21 mouse cellular contexts compared by ENCODE assay signal in genomic region chr5:5176052-5176451, GRCm38 (mm10).
DNase-seq lines count a peak whose midpoint lies in the region; ATAC-seq and TF ChIP-seq lines count a peak whose summit lies in the region.
"Had no signal": no experiment of that assay in that cellular context is flagged by ENCODE, and none has a peak within 500 bp of the region (broad histone marks: within the 10 kb centered on the region; RNA-seq: fewer than 3 reads in every experiment).

No protein-coding gene starts in this region.

- no peak overlapping the region for H3K9ac ChIP-seq in forebrain, embryonic 12.5 days
- no peak overlapping the region for H3K9ac ChIP-seq in forebrain, postnatal 0 days
- no peak overlapping the region for H3K9ac ChIP-seq in neural tube, embryonic 13.5 days
- H3K9ac ChIP-seq in neural tube, embryonic 14.5 days (replicated peaks; ENCODE audit: low read depth, low read length) = no peak overlapping the region
- H3K9ac ChIP-seq: heart, embryonic 12.5 days; liver, embryonic 13.5 days; midbrain, embryonic 12.5 days had no signal

- H3K27ac ChIP-seq in forebrain, embryonic 12.5 days = no peak overlapping the region
- H3K27ac ChIP-seq in forebrain, postnatal 0 days (ENCODE audit: low read depth, low read length) = no peak overlapping the region
- H3K27ac ChIP-seq in neural tube, embryonic 13.5 days (replicated peaks) = no peak overlapping the region
- H3K27ac ChIP-seq in neural tube, embryonic 14.5 days (ENCODE audit: low read depth, low read length) = no peak overlapping the region
- H3K27ac ChIP-seq: left cerebral cortex, adult 2 months; liver, embryonic 13.5 days; midbrain, embryonic 12.5 days had no signal

- WGBS in forebrain, embryonic 12.5 days = 51% methylated on average over 10 of the region's 10 CpGs
- WGBS in forebrain, postnatal 0 days = 34% methylated on average over 10 of the region's 10 CpGs
- WGBS in neural tube, embryonic 13.5 days = 60% methylated on average over 10 of the region's 10 CpGs
- WGBS in neural tube, embryonic 14.5 days = 56% methylated on average over 10 of the region's 10 CpGs

- H3K9me3 ChIP-seq in forebrain, embryonic 12.5 days = no peaks in the 10 kb centered on the region
- H3K9me3 ChIP-seq in forebrain, postnatal 0 days (ENCODE audit: low read length) = no peaks in the 10 kb centered on the region
- no peaks in the 10 kb centered on the region for H3K9me3 ChIP-seq in neural tube, embryonic 13.5 days
- no peaks in the 10 kb centered on the region for H3K9me3 ChIP-seq in neural tube, embryonic 14.5 days (ENCODE audit: control insufficient read depth, low read length)
- H3K9me3 ChIP-seq: heart, embryonic 12.5 days; liver, embryonic 13.5 days; midbrain, embryonic 12.5 days had no signal

- no peaks in the 10 kb centered on the region for H3K27me3 ChIP-seq in forebrain, embryonic 12.5 days
- H3K27me3 ChIP-seq in forebrain, postnatal 0 days (ENCODE audit: insufficient read depth, low read length) = no peaks in the 10 kb centered on the region
- no peaks in the 10 kb centered on the region for H3K27me3 ChIP-seq in neural tube, embryonic 13.5 days
- H3K27me3 ChIP-seq in neural tube, embryonic 14.5 days (ENCODE audit: control insufficient read depth, insufficient read depth, low read length) = no peaks in the 10 kb centered on the region
- H3K27me3 ChIP-seq: heart, embryonic 12.5 days; liver, embryonic 13.5 days; midbrain, embryonic 12.5 days had no signal

- H3K36me3 ChIP-seq in forebrain, embryonic 12.5 days (replicated peaks) = no peaks in the 10 kb centered on the region
- no peaks in the 10 kb centered on the region for H3K36me3 ChIP-seq in forebrain, postnatal 0 days (ENCODE audit: insufficient read depth)
- H3K36me3 ChIP-seq in neural tube, embryonic 13.5 days = no peaks in the 10 kb centered on the region
- no peaks in the 10 kb centered on the region for H3K36me3 ChIP-seq in neural tube, embryonic 14.5 days (ENCODE audit: control insufficient read depth, insufficient read depth, low read length)
- H3K36me3 ChIP-seq: heart, embryonic 12.5 days; liver, embryonic 13.5 days; midbrain, embryonic 12.5 days had no signal

- H3K4me2 ChIP-seq in forebrain, embryonic 12.5 days = no peak overlapping the region
- H3K4me2 ChIP-seq in forebrain, postnatal 0 days (ENCODE audit: low read depth) = no peak overlapping the region
- no peak overlapping the region for H3K4me2 ChIP-seq in neural tube, embryonic 13.5 days
- no peak overlapping the region for H3K4me2 ChIP-seq in neural tube, embryonic 14.5 days (ENCODE audit: low read depth, low read length)
- H3K4me2 ChIP-seq: heart, embryonic 12.5 days; liver, embryonic 13.5 days; midbrain, embryonic 12.5 days had no signal

- no peak for TF ChIP-seq CTCF in forebrain, postnatal 0 days (IDR thresholded peaks at IDR 0.05; ENCODE audit: low read depth)

- peak; percentile 59; the same call in 1 of the 2 replicates for ATAC-seq in forebrain, embryonic 12.5 days (ENCODE audit: low FRiP score)
- no peak for ATAC-seq in forebrain, postnatal 0 days
- peak; percentile 47; the same call in 1 of the 2 replicates for ATAC-seq in neural tube, embryonic 13.5 days (ENCODE audit: low read depth)
- peak; percentile 68 for ATAC-seq in neural tube, embryonic 14.5 days (ENCODE audit: low read depth)
- ATAC-seq: CD4-positive, CD25-positive, alpha-beta regulatory T cell, adult 4 months; intestine, postnatal 0 days had no signal

- DNase-seq in forebrain, postnatal 0 days = no peak
- no peak for DNase-seq in neural tube, embryonic 10.5 days (ENCODE audit: extremely low spot score, low spot score)
- no peak for DNase-seq in urinary bladder, postnatal 14 days (ENCODE audit: low spot score)
- DNase-seq in kidney, postnatal 25 days = no peak
- DNase-seq: adrenal gland, postnatal 36 days; cerebellum, adult 11 months; cerebellum, adult 9-11 months; heart, postnatal 10 days; liver, embryonic 13.5 days; lung, adult 2 months; lung, postnatal 14 days; thymus, adult 2 months; thymus, postnatal 4 days had no signal

- H3K4me1 ChIP-seq in forebrain, embryonic 12.5 days = peaks cover 9% of the 10 kb centered on the region; the same call in 1 of the 2 replicates
- H3K4me1 ChIP-seq in forebrain, postnatal 0 days (ENCODE audit: insufficient read depth) = no peaks in the 10 kb centered on the region
- peaks cover 14% of the 10 kb centered on the region for H3K4me1 ChIP-seq in neural tube, embryonic 13.5 days (replicated peaks)
- 0 out of 2 replicates have a peak, but pooled peaks cover 7% of the 10 kb centered on the region for H3K4me1 ChIP-seq in neural tube, embryonic 14.5 days (ENCODE audit: control insufficient read depth, insufficient read depth, low read length)

- H3K4me3 ChIP-seq in forebrain, embryonic 12.5 days (replicated peaks) = no peak overlapping the region
- no peak overlapping the region for H3K4me3 ChIP-seq in forebrain, postnatal 0 days (ENCODE audit: low read depth, low read length)
- H3K4me3 ChIP-seq in neural tube, embryonic 13.5 days = no peak overlapping the region
- H3K4me3 ChIP-seq in neural tube, embryonic 14.5 days (ENCODE audit: low read depth, low read length) = no peak overlapping the region
- H3K4me3 ChIP-seq: heart, embryonic 12.5 days; left cerebral cortex, adult 2 months; liver, embryonic 13.5 days; midbrain, embryonic 12.5 days had no signal
